Mouse (Mus musculus): ENCODE measurements at regions not wholly inside any gene's neighbourhood (a gene's known extent, or its start where the extent isn't known, plus 50 kb on each side); places are given as distances from the start of the nearest gene placed in this dataset.
A peak's percentile ranks its signal among the peaks of the same experiment; 100 is the strongest.

- Histone ChIP-seq H3K36me3 (ENCODE audit: control insufficient read depth, insufficient read depth, low read length) (no peaks in the 10 kb centered on the region), H3K4me1 (replicated peaks; ENCODE audit: control insufficient read depth, insufficient read depth, low read length) (peaks cover 54% of the 10 kb centered on the region), H3K27ac (ENCODE audit: control insufficient read depth, insufficient read depth, low read length) (peak overlapping the region; percentile 75), H3K4me3 (ENCODE audit: control insufficient read depth, insufficient read depth, low read length) (no peak overlapping the region), H3K27me3 (ENCODE audit: control insufficient read depth, insufficient read depth, low read length) (no peaks in the 10 kb centered on the region)
- DNase-seq: no peak
- 95% methylated on average over 18 of the region's 18 CpGs for WGBS
- TF ChIP-seq CTCF (IDR thresholded peaks at IDR 0.05; ENCODE audit: borderline replicate concordance, control insufficient read depth, extremely low read depth, insufficient read depth, low read length, poor library complexity) (no peak), POLR2A (IDR thresholded peaks at IDR 0.05; ENCODE audit: control insufficient read depth, extremely low read depth, insufficient read depth, low read length, poor library complexity) (no peak)
Measured at GRCm38 (mm10) chr16:24199408-24200167, 193.7 kb upstream of the Lpp start.

DNA sequence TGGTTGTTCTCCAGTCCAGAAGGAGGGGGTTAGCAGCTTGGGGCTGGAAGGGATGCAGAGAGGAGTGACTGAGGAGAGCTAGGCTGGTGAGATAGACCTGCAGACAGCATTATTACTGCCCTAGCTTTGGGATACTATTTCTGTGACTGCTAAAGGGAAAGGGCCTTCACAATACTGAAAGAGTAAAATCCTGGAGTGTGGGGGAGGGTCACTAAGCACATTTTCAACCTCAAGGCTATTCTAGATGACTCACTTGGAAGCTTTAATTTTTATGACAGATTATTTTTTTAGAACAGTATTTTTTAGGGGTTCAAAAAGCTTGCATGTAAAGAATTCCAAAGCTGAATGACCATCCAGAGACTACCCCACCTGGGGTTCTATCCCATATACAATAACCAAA, 195.0 kb upstream of the Lpp start:
- H3K27me3 ChIP-seq (ENCODE audit: control insufficient read depth, insufficient read depth, low read length): no peaks in the 10 kb centered on the region
- no peak overlapping the region for H3K4me3 ChIP-seq (ENCODE audit: control insufficient read depth, insufficient read depth, low read length)
- H3K36me3 ChIP-seq (ENCODE audit: control insufficient read depth, insufficient read depth, low read length): no peaks in the 10 kb centered on the region
- no peak for DNase-seq
- TF ChIP-seq POLR2A (IDR thresholded peaks at IDR 0.05; ENCODE audit: control insufficient read depth, extremely low read depth, insufficient read depth, low read length, poor library complexity): no peak
- no peak for TF ChIP-seq CTCF (IDR thresholded peaks at IDR 0.05; ENCODE audit: borderline replicate concordance, control insufficient read depth, extremely low read depth, insufficient read depth, low read length, poor library complexity)
- no peak overlapping the region for H3K27ac ChIP-seq (ENCODE audit: control insufficient read depth, insufficient read depth, low read length)
- peaks cover 47% of the 10 kb centered on the region for H3K4me1 ChIP-seq (replicated peaks; ENCODE audit: control insufficient read depth, insufficient read depth, low read length)

- WGBS: 96% methylated on average over 5 of the region's 5 CpGs
- no peak for TF ChIP-seq POLR2A (IDR thresholded peaks at IDR 0.05; ENCODE audit: control insufficient read depth, extremely low read depth, insufficient read depth, low read length, poor library complexity)
- no peak for TF ChIP-seq CTCF (IDR thresholded peaks at IDR 0.05; ENCODE audit: borderline replicate concordance, control insufficient read depth, extremely low read depth, insufficient read depth, low read length, poor library complexity)
- DNase-seq: no peak
- peaks cover 47% of the 10 kb centered on the region for H3K4me1 ChIP-seq (replicated peaks; ENCODE audit: control insufficient read depth, insufficient read depth, low read length)
- no peak overlapping the region for H3K4me3 ChIP-seq (ENCODE audit: control insufficient read depth, insufficient read depth, low read length)
- H3K27me3 ChIP-seq (ENCODE audit: control insufficient read depth, insufficient read depth, low read length): no peaks in the 10 kb centered on the region
- no peaks in the 10 kb centered on the region for H3K36me3 ChIP-seq (ENCODE audit: control insufficient read depth, insufficient read depth, low read length)
- no peak overlapping the region for H3K27ac ChIP-seq (ENCODE audit: control insufficient read depth, insufficient read depth, low read length)
Measured at GRCm38 (mm10) chr16:24197618-24198017, 195.7 kb upstream of the Lpp start.

- no peaks in the 10 kb centered on the region for H3K36me3 ChIP-seq (ENCODE audit: control insufficient read depth, insufficient read depth, low read length)
- WGBS: 90% methylated on average over 2 of the region's 2 CpGs
- no peak overlapping the region for H3K27ac ChIP-seq (ENCODE audit: control insufficient read depth, insufficient read depth, low read length)
- H3K4me1 ChIP-seq (replicated peaks; ENCODE audit: control insufficient read depth, insufficient read depth, low read length): peaks cover 22% of the 10 kb centered on the region
- no peak overlapping the region for H3K4me3 ChIP-seq (ENCODE audit: control insufficient read depth, insufficient read depth, low read length)
- DNase-seq: no peak
- H3K27me3 ChIP-seq (ENCODE audit: control insufficient read depth, insufficient read depth, low read length): no peaks in the 10 kb centered on the region
- TF ChIP-seq CTCF (IDR thresholded peaks at IDR 0.05; ENCODE audit: borderline replicate concordance, control insufficient read depth, extremely low read depth, insufficient read depth, low read length, poor library complexity) (no peak), POLR2A (IDR thresholded peaks at IDR 0.05; ENCODE audit: control insufficient read depth, extremely low read depth, insufficient read depth, low read length, poor library complexity) (no peak)
Measured at GRCm38 (mm10) chr16:24193945-24194344, 199.4 kb upstream of the Lpp start.

- Histone ChIP-seq H3K4me3 (ENCODE audit: control insufficient read depth, insufficient read depth, low read length) (no peak overlapping the region), H3K4me1 (replicated peaks; ENCODE audit: control insufficient read depth, insufficient read depth, low read length) (peaks cover 20% of the 10 kb centered on the region), H3K27ac (ENCODE audit: control insufficient read depth, insufficient read depth, low read length) (no peak overlapping the region), H3K27me3 (ENCODE audit: control insufficient read depth, insufficient read depth, low read length) (no peaks in the 10 kb centered on the region), H3K36me3 (ENCODE audit: control insufficient read depth, insufficient read depth, low read length) (no peaks in the 10 kb centered on the region)
- 77% methylated on average over 15 of the region's 15 CpGs for WGBS
- no peak for DNase-seq
- no peak for TF ChIP-seq POLR2A (IDR thresholded peaks at IDR 0.05; ENCODE audit: control insufficient read depth, extremely low read depth, insufficient read depth, low read length, poor library complexity)
- TF ChIP-seq CTCF (IDR thresholded peaks at IDR 0.05; ENCODE audit: borderline replicate concordance, control insufficient read depth, extremely low read depth, insufficient read depth, low read length, poor library complexity): no peak
Measured at GRCm38 (mm10) chr16:24193251-24193873, 199.9 kb upstream of the Lpp start.

- TF ChIP-seq POLR2A (IDR thresholded peaks at IDR 0.05; ENCODE audit: control insufficient read depth, extremely low read depth, insufficient read depth, low read length, poor library complexity): no peak
- TF ChIP-seq CTCF (IDR thresholded peaks at IDR 0.05; ENCODE audit: borderline replicate concordance, control insufficient read depth, extremely low read depth, insufficient read depth, low read length, poor library complexity): no peak
- no peak for DNase-seq
Measured at GRCm38 (mm10) chr16:24192013-24192412, 201.3 kb upstream of the Lpp start.

More at GRCm38 (mm10) chr16:24192013-24192412, 201.3 kb upstream of the Lpp start:
- WGBS: 97% methylated on average over 1 of the region's 1 CpGs
- Histone ChIP-seq H3K27me3 (ENCODE audit: control insufficient read depth, insufficient read depth, low read length) (no peaks in the 10 kb centered on the region), H3K27ac (ENCODE audit: control insufficient read depth, insufficient read depth, low read length) (no peak overlapping the region), H3K4me1 (replicated peaks; ENCODE audit: control insufficient read depth, insufficient read depth, low read length) (peaks cover 23% of the 10 kb centered on the region), H3K36me3 (ENCODE audit: control insufficient read depth, insufficient read depth, low read length) (no peaks in the 10 kb centered on the region), H3K4me3 (ENCODE audit: control insufficient read depth, insufficient read depth, low read length) (no peak overlapping the region)
